Mouse (Mus musculus) G1E (cell line): Measurements from ENCODE around the gene Lrch1. TPM values are rescaled to one million over a fixed set of nuclear protein-coding genes. Genes with fewer than 3 reads are reported as not detected.

ENCODE experiments used
- ATAC-seq: 2 replicates; pipeline ENCODE4 v1.8.0; 2016; ENCODE audit warnings: mild to moderate bottlenecking; ENCODE audit not compliant: insufficient number of reproducible peaks, poor library complexity, low FRiP score, severe bottlenecking; ENCODE audit errors: extremely low read depth
- DNase-seq: peaks from one replicate; pipeline ENCODE4 v3.0.0; 2012; ENCODE audit warnings: low spot score
- H3K27me3 ChIP-seq: 2 replicates; pipeline ENCODE4 v1.6.1; 2012; ENCODE audit warnings: mild to moderate bottlenecking, low read length, inconsistent platforms; ENCODE audit not compliant: insufficient read depth
- H3K36me3 ChIP-seq: replicated peaks from 2 replicates; pipeline ENCODE3; 2012; ENCODE audit warnings: mild to moderate bottlenecking, inconsistent platforms
- H3K4me1 ChIP-seq: 2 replicates; pipeline ENCODE4 v1.6.1; 2012; ENCODE audit warnings: low read depth, low read length, inconsistent platforms, mixed read lengths; ENCODE audit not compliant: insufficient read depth
- H3K4me3 ChIP-seq: 2 replicates; pipeline ENCODE4 v1.5.1; 2012; ENCODE audit warnings: low read depth, mild to moderate bottlenecking, inconsistent platforms, low read length, moderate library complexity, mixed read lengths
- H3K9me3 ChIP-seq: replicated peaks from 2 replicates; pipeline ENCODE4 v1.6.1; 2012; ENCODE audit warnings: inconsistent platforms
- CTCF ChIP-seq: IDR thresholded peaks from 2 replicates; pipeline ENCODE4 v1.5.1; 2012; ENCODE audit warnings: low read depth, low read length, inconsistent platforms, mixed read lengths
- GATA1 ChIP-seq: IDR thresholded peaks from 2 replicates; pipeline ENCODE4 v1.6.1; 2012; ENCODE audit warnings: borderline replicate concordance, low read length, inconsistent platforms, mixed read lengths
- GATA2 ChIP-seq: IDR thresholded peaks from 2 replicates; pipeline ENCODE4 v1.6.1; 2012; ENCODE audit warnings: low read depth, low read length, inconsistent platforms, borderline replicate concordance
- POLR2AphosphoS5 ChIP-seq: IDR thresholded peaks from 2 replicates; pipeline ENCODE4 v1.6.1; 2012; ENCODE audit warnings: low read depth, low read length, inconsistent platforms; ENCODE audit not compliant: insufficient replicate concordance
- TAL1 ChIP-seq: conservative IDR thresholded peaks from 2 replicates; pipeline ENCODE4 v1.6.1; 2012; ENCODE audit warnings: low read depth, low read length, inconsistent platforms, mixed read lengths
- polyA plus RNA-seq: library from polyadenylated mRNA; stranded (reverse); fragments of >175 nt; gene quantifications from 2 replicates; pipeline ENCODE4 v1.2.3, GENCODE M21; 2012
- total RNA-seq, 2 experiments: library from RNA; stranded (forward) in 1 of 2; stranded (reverse) in 1 of 2; fragments of 200-1000 nt in 1 of 2; fragments of >200 nt in 1 of 2; fragmentation: Nextera tagmentation in 1 of 2; gene quantifications; 2 replicates each; pipeline ENCODE4 v1.2.3; 2014 to 2017

Lrch1 gene
- total and polyA plus RNA-seq, 3 experiments, result 0.16 TPM; not detected in 2

DNA sequence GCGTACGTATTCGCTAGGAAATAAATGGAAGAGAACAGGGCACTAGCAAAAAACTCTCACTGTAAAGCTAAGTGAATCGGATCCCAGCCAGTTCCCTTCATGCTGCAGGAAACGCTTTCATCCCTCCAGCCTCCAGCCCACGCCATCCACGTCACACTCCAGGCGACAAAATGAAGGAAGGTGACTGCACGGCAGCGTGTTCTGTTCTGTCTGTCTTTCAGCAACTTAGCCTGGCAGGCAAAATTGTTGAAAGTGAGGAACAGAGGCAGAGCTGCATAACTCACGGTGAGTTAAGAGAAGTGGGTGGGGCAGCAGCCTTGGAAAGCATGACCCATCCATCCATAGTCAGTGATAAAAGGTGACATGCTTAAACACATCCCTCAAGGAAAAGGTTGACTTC is 64.5 kb downstream of the Lrch1 start:
- no peaks in the 10 kb centered on the region; the same call in 1 of the 2 replicates for H3K27me3 ChIP-seq
- no peaks in the 10 kb centered on the region for H3K36me3 ChIP-seq
- TF ChIP-seq TAL1 (no peak), GATA1 (no peak), POLR2AphosphoS5 (no peak), CTCF (no peak), GATA2 (no peak)
- no peaks in the 10 kb centered on the region for H3K9me3 ChIP-seq
- no peak overlapping the region for H3K4me3 ChIP-seq
- ATAC-seq (no peak), DNase-seq (no peak)
- no peaks in the 10 kb centered on the region for H3K4me1 ChIP-seq

DNA sequence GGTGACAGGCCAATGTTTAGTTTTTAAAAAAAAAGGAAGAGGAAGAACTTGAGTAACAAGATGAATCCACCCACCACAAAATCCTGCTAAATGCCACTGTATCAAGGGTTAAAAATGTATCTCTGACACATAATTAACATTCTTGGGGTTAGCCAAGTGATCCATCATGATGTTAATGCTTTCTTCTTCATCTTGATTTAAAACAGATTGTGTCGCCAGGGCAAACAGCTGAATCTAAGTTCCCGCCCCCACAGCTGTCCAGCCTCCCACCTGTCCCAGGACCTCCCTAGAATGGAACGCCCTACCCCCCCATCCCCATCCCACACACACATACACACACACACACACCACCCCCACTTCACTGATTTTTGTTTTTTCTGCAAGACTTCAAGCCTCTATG is 64.9 kb downstream of the Lrch1 start:
- TF ChIP-seq GATA1 (no peak), GATA2 (no peak), POLR2AphosphoS5 (no peak), CTCF (no peak), TAL1 (no peak)
- DNase-seq, result no peak
- no peaks in the 10 kb centered on the region for H3K36me3 ChIP-seq
- no peak overlapping the region for H3K4me3 ChIP-seq
- H3K9me3 ChIP-seq, result no peaks in the 10 kb centered on the region
- no peak for ATAC-seq
- H3K4me1 ChIP-seq, result no peaks in the 10 kb centered on the region
- H3K27me3 ChIP-seq, result no peaks in the 10 kb centered on the region; the same call in 1 of the 2 replicates

- H3K4me3 ChIP-seq, result no peak overlapping the region
- H3K27me3 ChIP-seq, result no peaks in the 10 kb centered on the region
- no peak for ATAC-seq
- no peaks in the 10 kb centered on the region for H3K4me1 ChIP-seq
- no peak for TF ChIP-seq GATA2
- TF ChIP-seq CTCF, result no peak
- no peak for TF ChIP-seq TAL1
- TF ChIP-seq POLR2AphosphoS5, result no peak
- TF ChIP-seq GATA1, result no peak
- no peak for DNase-seq
- H3K36me3 ChIP-seq, result no peaks in the 10 kb centered on the region
- H3K9me3 ChIP-seq, result no peaks in the 10 kb centered on the region
These were observed 66.8 kb downstream of the Lrch1 start for GRCm38 (mm10) chr14:74880868-74881267.

DNA sequence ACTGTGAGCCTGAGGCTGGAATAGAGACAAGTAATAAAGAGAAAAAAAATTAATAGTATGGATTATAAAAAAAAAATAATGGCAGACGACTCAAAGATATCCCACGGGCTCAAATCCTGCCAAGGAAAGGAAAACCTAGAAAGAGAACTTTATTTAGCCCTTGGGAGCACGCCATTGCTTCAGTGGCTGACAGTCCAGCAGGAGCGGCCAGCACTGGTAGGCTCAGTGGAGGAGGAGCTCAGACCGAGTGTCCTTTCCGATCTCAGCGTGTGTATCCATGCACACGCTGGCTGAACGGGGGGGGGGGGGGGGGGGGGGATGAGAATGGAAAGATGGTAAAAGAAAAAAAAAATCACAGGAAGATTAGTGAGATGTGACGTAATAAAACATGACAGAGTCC is 68.2 kb downstream of the Lrch1 start:
- no peak for ATAC-seq
- no peak overlapping the region for H3K4me3 ChIP-seq
- no peaks in the 10 kb centered on the region for H3K4me1 ChIP-seq
- no peaks in the 10 kb centered on the region for H3K27me3 ChIP-seq
- H3K36me3 ChIP-seq, result no peaks in the 10 kb centered on the region
- TF ChIP-seq GATA2, result no peak
- no peak for TF ChIP-seq TAL1
- TF ChIP-seq GATA1, result no peak
- TF ChIP-seq CTCF, result no peak
- TF ChIP-seq POLR2AphosphoS5, result no peak
- no peaks in the 10 kb centered on the region for H3K9me3 ChIP-seq
- no peak for DNase-seq

- Histone ChIP-seq H3K36me3 (no peaks in the 10 kb centered on the region), H3K4me1 (no peaks in the 10 kb centered on the region), H3K27me3 (no peaks in the 10 kb centered on the region), H3K4me3 (no peak overlapping the region), H3K9me3 (no peaks in the 10 kb centered on the region)
- DNase-seq (no peak), ATAC-seq (no peak)
- TF ChIP-seq GATA2 (no peak), CTCF (no peak), POLR2AphosphoS5 (no peak), GATA1 (no peak), TAL1 (no peak)
These were observed 70.4 kb downstream of the Lrch1 start for GRCm38 (mm10) chr14:74877287-74877686.

GRCm38 (mm10) chr14:74871220-74871619 is 76.5 kb downstream of the Lrch1 start:
- Histone ChIP-seq H3K36me3 (no peaks in the 10 kb centered on the region), H3K9me3 (no peaks in the 10 kb centered on the region), H3K27me3 (no peaks in the 10 kb centered on the region), H3K4me3 (no peak overlapping the region), H3K4me1 (no peaks in the 10 kb centered on the region)
- DNase-seq, result no peak
- TF ChIP-seq GATA1 (no peak), POLR2AphosphoS5 (no peak), TAL1 (no peak), GATA2 (no peak), CTCF (no peak)
- ATAC-seq, result no peak

GRCm38 (mm10) chr14:74868902-74869230 is 78.8 kb downstream of the Lrch1 start:
- no peaks in the 10 kb centered on the region for H3K4me1 ChIP-seq
- ATAC-seq, result 0 out of 2 replicates have a peak, but pooled peaks have one; percentile 15

More at GRCm38 (mm10) chr14:74868902-74869230, 78.8 kb downstream of the Lrch1 start:
- Histone ChIP-seq H3K36me3 (no peaks in the 10 kb centered on the region), H3K9me3 (no peaks in the 10 kb centered on the region), H3K27me3 (no peaks in the 10 kb centered on the region), H3K4me3 (no peak overlapping the region)
- no peak for DNase-seq
- TF ChIP-seq GATA2 (no peak), POLR2AphosphoS5 (no peak), TAL1 (no peak), CTCF (no peak), GATA1 (no peak)
